Mouse (Mus musculus) midbrain, embryonic 14.5 days (tissue): ENCODE results near the gene Dppa5a. TPM values are rescaled to one million over a fixed set of nuclear protein-coding genes. Genes with fewer than 3 reads are reported as not detected.
"Not testable (repeated sequence)": the region's sequence is repeated elsewhere in the genome, so short reads cannot be mapped to it uniquely, and the experiment has no call there.

ENCODE experiments used
- ATAC-seq: fragments of 200-750 bp; cut with Nextera tagmentation; 2 replicates; pipeline ENCODE4 v1.8.0; 2017; ENCODE audit warnings: moderate number of reproducible peaks, moderate library complexity; ENCODE audit not compliant: low FRiP score, low TSS enrichment
- DNase-seq: peaks from one replicate; pipeline ENCODE4 v3.0.0-alpha.2; 2015
- H3K27ac ChIP-seq: fragments of 300-500 bp; sonication (generic); replicated peaks from 2 replicates; pipeline ENCODE4 v1.5.1; 2014; ENCODE audit warnings: mild to moderate bottlenecking, low read depth, low read length, moderate library complexity
- H3K27me3 ChIP-seq: fragments of 300-500 bp; sonication (generic); 2 replicates; pipeline ENCODE4 v1.6.1; 2014; ENCODE audit warnings: low read length, control low read depth, mixed read lengths; ENCODE audit not compliant: control insufficient read depth, insufficient read depth
- H3K36me3 ChIP-seq: fragments of 300-500 bp; sonication (generic); 2 replicates; pipeline ENCODE4 v1.6.1; 2014; ENCODE audit warnings: low read length, control low read depth; ENCODE audit not compliant: control insufficient read depth, insufficient read depth
- H3K4me1 ChIP-seq: fragments of 300-500 bp; sonication (generic); 2 replicates; pipeline ENCODE4 v1.6.1; 2014; ENCODE audit warnings: mild to moderate bottlenecking, antibody characterized with exemption, low read length, control low read depth; ENCODE audit not compliant: control insufficient read depth, insufficient read depth
- H3K4me2 ChIP-seq: fragments of 300-500 bp; sonication (generic); 2 replicates; pipeline ENCODE4 v1.6.1; 2014; ENCODE audit warnings: mild to moderate bottlenecking, low read length, moderate library complexity
- H3K4me3 ChIP-seq: fragments of 300-500 bp; sonication (generic); replicated peaks from 2 replicates; pipeline ENCODE4 v1.5.1; 2014; ENCODE audit warnings: low read depth, low read length
- H3K9ac ChIP-seq: fragments of 300-500 bp; sonication (generic); replicated peaks from 2 replicates; pipeline ENCODE4 v1.6.1; 2014; ENCODE audit warnings: mild to moderate bottlenecking, low read length, moderate library complexity
- H3K9me3 ChIP-seq: fragments of 300-500 bp; sonication (generic); 2 replicates; pipeline ENCODE4 v1.6.1; 2016; ENCODE audit warnings: low read length, control low read depth, mixed read lengths; ENCODE audit not compliant: control insufficient read depth
- WGBS: fragments of 180-500 bp; shearing (Covaris S2); extraction: QIAGEN DNeasy Blood & Tissue Kit; methylation state at CpG from one replicate; pipeline ENCODE4 v1.1.7; 2014; 5-methylcytosine and 5-hydroxymethylcytosine counted together
- polyA plus RNA-seq: library from polyadenylated mRNA; unstranded; fragments of >200 nt; fragmentation: Nextera tagmentation; extraction: Ambion mirVana; gene quantifications from 2 replicates; pipeline ENCODE4 v1.2.1, GENCODE M21; 2014

The Dppa5a gene
- polyA plus RNA-seq, 1 experiment from 2014 or later, result 5.9 TPM

DNA sequence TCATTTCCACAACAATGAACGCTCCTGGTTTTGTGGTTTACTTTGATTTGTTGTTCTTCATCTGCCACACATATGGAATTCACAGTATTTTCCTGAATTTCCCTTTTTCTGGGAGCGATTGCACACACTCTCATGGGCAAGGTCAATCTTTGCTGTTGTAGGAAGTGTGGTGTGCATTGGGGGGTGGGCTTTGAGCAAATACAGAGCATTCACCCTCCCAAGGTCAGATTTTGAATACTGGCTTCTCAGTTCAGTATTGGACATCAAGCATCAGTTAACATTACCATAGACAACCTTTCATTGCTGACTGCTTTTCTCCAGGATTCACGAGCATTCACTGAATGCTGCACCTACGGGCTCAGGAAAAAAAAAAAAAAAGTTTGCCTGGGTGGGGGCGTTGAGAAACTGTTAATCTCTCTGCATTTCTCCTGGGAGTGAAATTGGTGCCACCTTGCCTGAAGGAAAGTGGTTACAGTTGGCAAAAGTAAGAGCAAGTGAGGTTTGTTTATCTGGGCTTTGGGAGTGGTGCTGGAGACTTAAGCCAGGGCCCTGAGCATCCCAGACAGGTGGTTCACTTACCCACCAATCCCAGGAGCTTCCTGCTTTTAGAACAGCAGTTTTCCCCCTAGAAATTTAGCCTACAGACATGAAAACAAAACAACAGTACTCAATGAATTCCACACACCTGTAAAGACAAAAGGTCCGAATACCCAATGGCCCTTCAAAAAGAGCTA, 8.1 kb downstream of the Dppa5a start:
- H3K4me1 ChIP-seq, result no peaks in the 10 kb centered on the region
- no peaks in the 10 kb centered on the region for H3K36me3 ChIP-seq
- no peaks in the 10 kb centered on the region; the same call in 1 of the 2 replicates for H3K9me3 ChIP-seq
- ATAC-seq (no peak), DNase-seq (no peak)
- H3K9ac ChIP-seq, result no peak overlapping the region
- H3K4me2 ChIP-seq, result no peak overlapping the region
- H3K27ac ChIP-seq, result no peak overlapping the region
- H3K4me3 ChIP-seq, result no peak overlapping the region
- WGBS, result 80% methylated on average over 6 of the region's 6 CpGs
- no peaks in the 10 kb centered on the region for H3K27me3 ChIP-seq

DNA sequence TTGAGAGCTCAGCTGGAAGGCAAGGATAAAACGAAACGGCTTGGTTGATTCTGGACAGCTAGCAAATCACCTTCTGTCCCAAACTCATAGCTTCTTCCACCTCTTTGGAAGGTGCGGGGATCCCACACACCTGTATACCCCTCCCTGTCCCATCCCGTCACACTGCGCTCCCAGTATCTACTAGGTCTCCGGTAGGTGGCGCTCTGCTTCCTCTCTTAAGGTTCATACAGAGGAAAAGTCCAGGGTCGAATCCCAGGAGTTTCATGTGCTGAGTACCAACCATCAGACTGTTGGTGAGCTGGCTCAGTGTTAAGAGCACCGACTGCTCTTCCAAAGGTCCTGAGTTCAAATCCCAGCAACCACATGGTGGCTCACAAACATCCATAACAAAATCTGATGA, 9.9 kb downstream of the Dppa5a start:
- peak; percentile 81 for DNase-seq
- ATAC-seq, result 0 out of 2 replicates have a peak, but pooled peaks have one; percentile 43

DNA sequence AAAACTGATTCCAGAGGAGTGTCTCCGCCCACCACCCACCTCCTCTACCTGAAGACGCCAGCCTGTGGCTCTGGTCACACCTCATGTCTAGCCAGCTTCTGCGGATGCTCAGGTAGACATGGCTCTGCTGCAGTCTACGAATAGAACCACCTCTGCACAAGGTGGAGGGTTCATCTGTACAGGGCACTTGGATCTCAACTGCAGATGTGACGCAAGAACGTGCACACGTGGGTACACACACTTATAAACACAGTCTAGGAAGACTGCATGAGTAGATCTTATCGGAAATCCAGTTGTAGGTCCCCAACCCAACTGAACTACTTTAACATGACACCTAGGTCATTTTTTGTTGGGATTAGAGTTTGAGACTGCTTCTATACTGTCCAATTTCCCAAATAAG, 12.4 kb downstream of the Dppa5a start, which contains the start of gene Gsta2:
Gene Gsta2, minus strand, starts transcription at position 178 of the 400 bp plus-strand sequence.
- H3K4me3 ChIP-seq, result no peak within 1 kb of the TSS
- H3K36me3 ChIP-seq, result no peaks in the 10 kb centered on the region
- H3K9me3 ChIP-seq, result no peaks in the 10 kb centered on the region
- 90% methylated on average over 8 of the region's 8 CpGs for WGBS
- ATAC-seq, result no peak
- no peak for DNase-seq
- no peak within 1 kb of the TSS for H3K4me2 ChIP-seq
- no peak within 1 kb of the TSS for H3K27ac ChIP-seq
- H3K4me1 ChIP-seq, result no peaks in the 10 kb centered on the region
- no peak within 1 kb of the TSS for H3K9ac ChIP-seq
- no peaks in the 10 kb centered on the region for H3K27me3 ChIP-seq

More for the DNA sequence above, 9.9 kb downstream of the Dppa5a start:
- no peak overlapping the region for H3K4me3 ChIP-seq
- H3K36me3 ChIP-seq, result no peaks in the 10 kb centered on the region
- whole genome bisulfite sequencing, result 15% methylated on average over 9 of the region's 9 CpGs
- no peak overlapping the region for H3K4me2 ChIP-seq
- H3K27me3 ChIP-seq, result no peaks in the 10 kb centered on the region
- no peaks in the 10 kb centered on the region for H3K9me3 ChIP-seq
- H3K27ac ChIP-seq, result no peak overlapping the region
- H3K4me1 ChIP-seq, result no peaks in the 10 kb centered on the region
- no peak overlapping the region for H3K9ac ChIP-seq

DNA sequence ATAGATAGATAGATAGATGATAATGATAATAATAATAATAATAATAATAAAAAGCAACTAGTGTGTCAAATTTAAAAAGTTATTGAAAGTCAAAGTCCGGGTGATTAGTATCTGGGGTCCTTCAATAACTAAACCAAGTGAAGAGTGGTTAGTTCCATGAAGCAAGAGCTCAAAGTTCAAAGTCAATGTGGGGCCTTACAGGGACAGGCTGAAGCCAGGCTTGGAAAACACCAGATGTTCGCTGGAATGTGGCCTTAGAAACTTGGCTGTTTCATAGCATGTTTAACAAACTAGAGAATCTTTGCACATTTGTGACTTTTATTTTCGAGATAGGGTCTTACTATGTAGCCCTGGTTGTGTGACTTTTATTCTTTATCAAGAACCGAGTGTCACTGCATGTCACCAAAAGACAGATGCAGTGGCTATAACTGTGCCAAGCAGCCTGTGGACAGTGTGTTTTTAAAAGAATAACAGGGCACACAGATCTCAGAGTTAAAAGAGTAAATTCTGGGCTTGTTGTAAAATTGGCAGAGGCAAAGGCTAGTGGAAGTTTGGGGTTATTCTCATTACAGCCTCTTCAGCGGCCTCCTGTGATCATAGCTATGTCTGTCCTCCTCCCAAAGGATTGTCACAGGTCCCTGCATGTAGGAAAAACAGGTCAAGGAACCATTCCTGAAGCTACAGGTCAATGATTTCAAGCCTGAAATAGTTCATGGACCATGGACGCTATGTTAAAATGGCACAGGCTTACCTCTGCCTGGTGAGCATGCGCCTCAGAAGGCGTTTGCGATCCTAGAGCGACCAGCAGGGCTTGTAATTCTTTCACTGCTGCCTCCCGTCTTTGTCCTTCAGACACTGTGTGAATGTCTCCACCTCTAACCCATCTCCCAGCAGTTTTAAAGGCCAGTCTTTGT, 13.1 kb downstream of the Dppa5a start:
- H3K4me1 ChIP-seq, result no peaks in the 10 kb centered on the region
- 83% methylated on average over 11 of the region's 11 CpGs for WGBS
- H3K4me2 ChIP-seq, result no peak overlapping the region
- DNase-seq, result no peak
- H3K27me3 ChIP-seq, result no peaks in the 10 kb centered on the region
- no peak overlapping the region for H3K9ac ChIP-seq
- no peaks in the 10 kb centered on the region for H3K9me3 ChIP-seq
- ATAC-seq, result no peak
- no peak overlapping the region for H3K27ac ChIP-seq
- no peaks in the 10 kb centered on the region for H3K36me3 ChIP-seq
- H3K4me3 ChIP-seq, result no peak overlapping the region

DNA sequence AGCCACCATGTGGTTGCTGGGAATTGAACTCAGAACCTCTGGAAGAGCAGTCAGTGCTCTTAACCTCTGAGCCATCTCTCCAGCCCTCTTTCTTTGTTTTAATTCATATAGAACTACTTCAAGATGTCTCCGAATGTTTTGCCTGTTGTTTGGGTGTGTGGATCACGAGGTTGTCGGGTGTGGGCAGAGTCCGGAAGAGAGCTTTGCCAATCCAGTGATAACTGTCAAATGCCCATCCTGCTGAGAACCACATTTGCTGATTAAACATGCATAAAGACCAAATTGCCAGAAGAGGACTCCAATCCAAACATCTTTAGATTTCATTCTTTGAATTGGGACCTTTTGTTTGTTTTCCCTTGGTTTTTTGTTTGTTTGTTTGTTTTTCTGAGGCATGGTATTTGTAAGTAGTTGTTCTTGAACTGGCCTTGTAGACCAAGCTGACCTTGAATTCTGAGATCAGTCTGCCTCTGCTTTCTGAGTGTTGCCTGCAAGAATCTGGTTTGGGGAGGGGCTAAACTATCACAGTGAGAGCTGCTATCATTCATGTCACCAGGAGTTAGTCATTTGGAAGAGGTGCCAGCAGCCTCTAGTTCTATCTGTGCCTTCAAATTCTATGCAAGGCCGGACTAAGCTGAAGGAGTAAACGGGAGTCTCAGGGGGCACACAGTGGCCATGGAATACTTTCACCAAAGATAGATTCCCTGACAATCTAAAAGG, 16.3 kb downstream of the Dppa5a start:
- H3K9ac ChIP-seq, result no peak overlapping the region
- H3K9me3 ChIP-seq, result no peaks in the 10 kb centered on the region
- H3K27me3 ChIP-seq, result no peaks in the 10 kb centered on the region
- no peak overlapping the region for H3K27ac ChIP-seq
- DNase-seq (no peak), ATAC-seq (no peak)
- H3K4me2 ChIP-seq, result no peak overlapping the region
- H3K36me3 ChIP-seq, result no peaks in the 10 kb centered on the region
- WGBS, result 87% methylated on average over 6 of the region's 6 CpGs
- no peak overlapping the region for H3K4me3 ChIP-seq
- no peaks in the 10 kb centered on the region for H3K4me1 ChIP-seq

DNA sequence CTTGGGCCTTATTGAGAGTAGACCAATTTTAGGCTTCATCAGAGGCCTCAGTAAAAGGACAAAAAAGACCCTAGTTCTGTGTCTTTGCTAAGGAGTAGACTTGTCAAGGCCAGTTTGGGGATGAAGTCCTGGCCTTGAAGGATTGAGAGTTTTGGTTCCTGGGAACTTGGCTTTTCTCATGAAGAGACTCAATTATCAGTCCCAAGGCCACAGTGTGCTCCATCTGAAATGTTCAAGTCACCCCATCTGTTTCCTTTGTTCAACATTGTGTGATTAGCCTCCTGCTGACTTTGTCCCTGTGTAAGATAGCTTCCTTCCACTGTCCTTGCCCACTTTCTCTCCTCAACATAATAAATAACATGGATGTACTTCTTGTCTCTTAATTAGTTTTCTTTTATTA, 18.0 kb downstream of the Dppa5a start:
- not testable (repeated sequence) for H3K4me1 ChIP-seq, ATAC-seq, H3K36me3 ChIP-seq, H3K27ac ChIP-seq, H3K9me3 ChIP-seq, H3K27me3 ChIP-seq, H3K9ac ChIP-seq, H3K4me3 ChIP-seq, DNase-seq, H3K4me2 ChIP-seq

DNA sequence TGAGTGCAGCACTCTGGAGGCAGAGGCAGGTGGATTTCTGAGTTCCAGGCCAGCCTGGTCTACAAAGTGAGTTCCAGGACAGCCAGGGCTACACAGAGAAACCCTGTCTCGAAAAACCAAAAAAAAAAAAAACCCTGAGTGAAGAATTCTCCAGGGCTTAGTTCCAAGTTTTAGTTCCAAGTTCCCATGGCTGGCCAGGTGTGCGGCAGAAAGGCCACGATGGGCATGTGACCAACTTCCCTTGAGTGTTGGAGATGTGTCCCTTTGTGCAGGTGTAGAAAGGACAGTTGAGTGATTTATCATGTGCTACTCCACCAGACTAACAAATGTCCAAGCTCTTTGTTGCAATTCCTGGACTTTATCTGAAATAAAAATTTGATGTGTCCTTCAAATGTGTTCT, 18.8 kb downstream of the Dppa5a start:
- DNase-seq, H3K4me3 ChIP-seq, H3K9ac ChIP-seq, H3K27me3 ChIP-seq, H3K4me2 ChIP-seq, H3K27ac ChIP-seq, H3K36me3 ChIP-seq, H3K4me1 ChIP-seq, H3K9me3 ChIP-seq, ATAC-seq: not testable (repeated sequence)
- 77% methylated on average over 3 of the region's 3 CpGs for WGBS

DNA sequence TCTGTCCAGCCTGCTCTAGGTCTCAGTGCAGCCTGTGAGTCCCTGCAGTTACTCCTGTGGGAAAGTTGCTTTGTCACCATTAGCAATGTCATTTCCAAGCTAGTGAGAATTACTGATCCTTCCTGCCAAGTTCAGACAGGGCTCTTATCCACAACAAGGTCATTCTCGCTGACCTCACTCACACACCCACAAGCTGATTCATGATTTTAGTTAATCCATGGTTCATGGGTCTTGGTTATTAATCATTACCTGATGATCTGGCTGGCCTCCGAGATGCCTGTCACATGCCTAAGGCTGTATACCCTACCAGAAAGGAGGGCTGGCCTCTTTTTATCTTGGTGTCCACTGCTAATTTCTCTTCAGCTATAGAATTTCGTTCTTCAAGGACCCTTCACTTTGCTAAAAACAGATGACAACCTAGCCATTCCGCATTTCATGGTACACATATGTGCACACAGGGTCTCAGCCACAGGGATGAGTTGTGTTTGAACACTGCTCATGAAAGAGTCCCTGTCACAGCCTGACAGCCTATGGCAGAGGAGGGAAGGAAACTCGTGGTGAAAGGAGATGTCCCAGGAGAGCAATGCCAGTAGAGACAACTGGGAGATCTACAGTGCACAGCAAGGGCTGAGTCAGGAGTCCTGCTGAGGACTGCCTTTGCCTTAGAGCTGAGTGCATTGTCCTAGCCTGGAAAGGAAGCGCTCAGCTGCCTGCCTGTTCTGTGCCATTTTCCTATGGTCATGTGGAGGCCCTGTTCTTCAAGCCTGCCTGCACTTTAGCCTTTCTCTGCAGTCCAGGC, 19.6 kb downstream of the Dppa5a start:
- not testable (repeated sequence) for ATAC-seq, H3K27ac ChIP-seq, H3K4me2 ChIP-seq, H3K4me3 ChIP-seq, H3K36me3 ChIP-seq, DNase-seq, H3K9me3 ChIP-seq, H3K4me1 ChIP-seq, H3K9ac ChIP-seq, H3K27me3 ChIP-seq
- WGBS, result 80% methylated on average over 6 of the region's 6 CpGs
